Mouse (Mus musculus) adrenal gland, adult 8-10 months (tissue): ENCODE results near the gene Sik2. TPM values are rescaled to one million over a fixed set of nuclear protein-coding genes. Genes with fewer than 3 reads are reported as not detected.

Source experiments
- total RNA-seq, 4 experiments: library from RNA; stranded (reverse); gene quantifications; 2 replicates each; pipeline ENCODE4 v1.2.4; 2022

Sik2 gene
- total RNA-seq, 4 experiments from 2014 or later = 58.6 to 85.4 (median 73.7) TPM

Other genes starting within 250 kb of the Sik2 start
- 1 to 10 TPM; 5.3 to 8.9 (median 6.7) TPM for gene Fdxacb1, start 240.8 kb downstream of the Sik2 start, total RNA-seq
- gene Alg9, start 234.1 kb downstream of the Sik2 start, total RNA-seq = 10 to 100 TPM; 17.6 to 31.5 (median 21.7) TPM
- 10 to 100 TPM; 43.1 to 53.3 (median 44.2) TPM for gene 1110032A03Rik, start 233.6 kb downstream of the Sik2 start, total RNA-seq
- 10 to 100 TPM; 32.9 to 46.7 (median 43.7) TPM for gene Ppp2r1b, start 163.8 kb downstream of the Sik2 start, total RNA-seq
- not detected for gene Btg4, start 51.8 kb upstream of the Sik2 start, total RNA-seq
- gene Layn, start 68.0 kb upstream of the Sik2 start, total RNA-seq = 10 to 100 TPM in 1 of 4 experiments, 1 to 10 TPM in 3; 6.1 to 10.9 (median 9.7) TPM
- under 1 TPM in 2 of 4 experiments, not detected in 2; 0.49 to 0.70 TPM for gene 4833427G06Rik, start 93.0 kb upstream of the Sik2 start, total RNA-seq
- not detected for gene Gm32742, start 156.4 kb upstream of the Sik2 start, total RNA-seq
- under 1 TPM; 0.35 to 0.71 (median 0.52) TPM for gene Pou2af1, start 204.6 kb upstream of the Sik2 start, total RNA-seq